Mouse (Mus musculus): Measurements from ENCODE around the gene Morf4l1. TPM values are rescaled to one million over a fixed set of nuclear protein-coding genes. Genes with fewer than 3 reads are reported as not detected.
A peak's percentile ranks its signal among the peaks of the same experiment; 100 is the strongest.
"Not testable (repeated sequence)": the region's sequence is repeated elsewhere in the genome, so short reads cannot be mapped to it uniquely, and the experiment has no call there.

Morf4l1 gene
- polyA plus RNA-seq, 1 experiment from 2014 or later, result 467 TPM

- WGBS, result 80% methylated on average over 2 of the region's 2 CpGs
- Histone ChIP-seq H3K36me3 (ENCODE audit: control insufficient read depth, insufficient read depth, low read length) (peaks cover 82% of the 10 kb centered on the region), H3K27ac (ENCODE audit: low read depth, low read length) (no peak overlapping the region), H3K27me3 (ENCODE audit: control insufficient read depth, insufficient read depth, low read length) (no peaks in the 10 kb centered on the region), H3K9ac (ENCODE audit: low read depth, low read length) (no peak overlapping the region), H3K4me2 (replicated peaks; ENCODE audit: low read depth, low read length) (no peak overlapping the region), H3K4me1 (ENCODE audit: control insufficient read depth, insufficient read depth, low read length) (no peaks in the 10 kb centered on the region), H3K4me3 (ENCODE audit: low read length) (no peak overlapping the region), H3K9me3 (ENCODE audit: control insufficient read depth, low read length) (no peaks in the 10 kb centered on the region)
- ATAC-seq (ENCODE audit: low FRiP score, low TSS enrichment), result peak; percentile 71; the same call in 1 of the 2 replicates
Observed at GRCm38 (mm10) chr9:90100760-90101159, 13.8 kb downstream of the Morf4l1 start.

GRCm38 (mm10) chr9:90098934-90099333 is 15.6 kb downstream of the Morf4l1 start:
- H3K27me3 ChIP-seq (ENCODE audit: control insufficient read depth, insufficient read depth, low read length), result no peaks in the 10 kb centered on the region
- H3K4me1 ChIP-seq (ENCODE audit: control insufficient read depth, insufficient read depth, low read length), result no peaks in the 10 kb centered on the region
- no peak overlapping the region for H3K27ac ChIP-seq (ENCODE audit: low read depth, low read length)
- H3K4me3 ChIP-seq (ENCODE audit: low read length), result no peak overlapping the region
- no peaks in the 10 kb centered on the region for H3K9me3 ChIP-seq (ENCODE audit: control insufficient read depth, low read length)
- H3K4me2 ChIP-seq (replicated peaks; ENCODE audit: low read depth, low read length), result no peak overlapping the region
- 87% methylated on average over 5 of the region's 5 CpGs for WGBS
- ATAC-seq (ENCODE audit: low FRiP score, low TSS enrichment), result no peak
- no peak overlapping the region for H3K9ac ChIP-seq (ENCODE audit: low read depth, low read length)
- peaks cover 81% of the 10 kb centered on the region for H3K36me3 ChIP-seq (ENCODE audit: control insufficient read depth, insufficient read depth, low read length)

GRCm38 (mm10) chr9:90089339-90090104 is 25.1 kb downstream of the Morf4l1 start:
- no peak overlapping the region for H3K4me2 ChIP-seq (replicated peaks; ENCODE audit: low read depth, low read length)
- H3K4me3 ChIP-seq (ENCODE audit: low read length), result no peak overlapping the region
- no peaks in the 10 kb centered on the region for H3K9me3 ChIP-seq (ENCODE audit: control insufficient read depth, low read length)
- no peak overlapping the region for H3K9ac ChIP-seq (ENCODE audit: low read depth, low read length)
- 91% methylated on average over 6 of the region's 6 CpGs for WGBS
- ATAC-seq (ENCODE audit: low FRiP score, low TSS enrichment), result no peak
- H3K27ac ChIP-seq (ENCODE audit: low read depth, low read length), result no peak overlapping the region
- peaks cover 59% of the 10 kb centered on the region for H3K36me3 ChIP-seq (ENCODE audit: control insufficient read depth, insufficient read depth, low read length)
- H3K27me3 ChIP-seq (ENCODE audit: control insufficient read depth, insufficient read depth, low read length), result no peaks in the 10 kb centered on the region
- no peaks in the 10 kb centered on the region for H3K4me1 ChIP-seq (ENCODE audit: control insufficient read depth, insufficient read depth, low read length)

GRCm38 (mm10) chr9:90087906-90088485 is 26.6 kb downstream of the Morf4l1 start:
- 89% methylated on average over 2 of the region's 2 CpGs for WGBS
- peak; percentile 56 for ATAC-seq (ENCODE audit: low FRiP score, low TSS enrichment)
- H3K36me3 ChIP-seq (ENCODE audit: control insufficient read depth, insufficient read depth, low read length), result peaks cover 49% of the 10 kb centered on the region

GRCm38 (mm10) chr9:90084766-90085468 is 29.7 kb downstream of the Morf4l1 start:
- WGBS, result 87% methylated on average over 8 of the region's 8 CpGs
- Histone ChIP-seq H3K9ac (ENCODE audit: low read depth, low read length) (no peak overlapping the region), H3K9me3 (ENCODE audit: control insufficient read depth, low read length) (no peaks in the 10 kb centered on the region), H3K27ac (ENCODE audit: low read depth, low read length) (no peak overlapping the region), H3K27me3 (ENCODE audit: control insufficient read depth, insufficient read depth, low read length) (no peaks in the 10 kb centered on the region), H3K4me1 (ENCODE audit: control insufficient read depth, insufficient read depth, low read length) (no peaks in the 10 kb centered on the region), H3K36me3 (ENCODE audit: control insufficient read depth, insufficient read depth, low read length) (peaks cover 25% of the 10 kb centered on the region), H3K4me2 (replicated peaks; ENCODE audit: low read depth, low read length) (no peak overlapping the region), H3K4me3 (ENCODE audit: low read length) (no peak overlapping the region)
- ATAC-seq (ENCODE audit: low FRiP score, low TSS enrichment), result no peak

More at GRCm38 (mm10) chr9:90087906-90088485, 26.6 kb downstream of the Morf4l1 start:
- no peak overlapping the region for H3K9ac ChIP-seq (ENCODE audit: low read depth, low read length)
- H3K27me3 ChIP-seq (ENCODE audit: control insufficient read depth, insufficient read depth, low read length), result no peaks in the 10 kb centered on the region
- H3K4me2 ChIP-seq (replicated peaks; ENCODE audit: low read depth, low read length), result no peak overlapping the region
- no peak overlapping the region for H3K27ac ChIP-seq (ENCODE audit: low read depth, low read length)
- H3K4me3 ChIP-seq (ENCODE audit: low read length), result no peak overlapping the region
- no peaks in the 10 kb centered on the region for H3K9me3 ChIP-seq (ENCODE audit: control insufficient read depth, low read length)
- no peaks in the 10 kb centered on the region for H3K4me1 ChIP-seq (ENCODE audit: control insufficient read depth, insufficient read depth, low read length)

- no peak overlapping the region for H3K4me3 ChIP-seq (ENCODE audit: low read length)
- no peak overlapping the region for H3K27ac ChIP-seq (ENCODE audit: low read depth, low read length)
- no peaks in the 10 kb centered on the region for H3K27me3 ChIP-seq (ENCODE audit: control insufficient read depth, insufficient read depth, low read length)
- H3K4me2 ChIP-seq (replicated peaks; ENCODE audit: low read depth, low read length), result no peak overlapping the region
- no peaks in the 10 kb centered on the region for H3K9me3 ChIP-seq (ENCODE audit: control insufficient read depth, low read length)
- WGBS, result 91% methylated on average over 3 of the region's 3 CpGs
- peaks cover 17% of the 10 kb centered on the region; the same call in 1 of the 2 replicates for H3K36me3 ChIP-seq (ENCODE audit: control insufficient read depth, insufficient read depth, low read length)
- no peaks in the 10 kb centered on the region for H3K4me1 ChIP-seq (ENCODE audit: control insufficient read depth, insufficient read depth, low read length)
- ATAC-seq (ENCODE audit: low FRiP score, low TSS enrichment), result no peak
- no peak overlapping the region for H3K9ac ChIP-seq (ENCODE audit: low read depth, low read length)
Observed at GRCm38 (mm10) chr9:90084152-90084551, 30.4 kb downstream of the Morf4l1 start.

- H3K9me3 ChIP-seq (ENCODE audit: control insufficient read depth, low read length), result no peaks in the 10 kb centered on the region
- H3K27ac ChIP-seq (ENCODE audit: low read depth, low read length), result no peak overlapping the region
- H3K36me3 ChIP-seq (ENCODE audit: control insufficient read depth, insufficient read depth, low read length), result peaks cover 7% of the 10 kb centered on the region; the same call in 1 of the 2 replicates
- H3K9ac ChIP-seq (ENCODE audit: low read depth, low read length), result no peak overlapping the region
- ATAC-seq (ENCODE audit: low FRiP score, low TSS enrichment), result no peak
- no peak overlapping the region for H3K4me3 ChIP-seq (ENCODE audit: low read length)
- no peaks in the 10 kb centered on the region for H3K4me1 ChIP-seq (ENCODE audit: control insufficient read depth, insufficient read depth, low read length)
- no peaks in the 10 kb centered on the region for H3K27me3 ChIP-seq (ENCODE audit: control insufficient read depth, insufficient read depth, low read length)
- 89% methylated on average over 1 of the region's 1 CpGs for WGBS
- no peak overlapping the region for H3K4me2 ChIP-seq (replicated peaks; ENCODE audit: low read depth, low read length)
Observed at GRCm38 (mm10) chr9:90082992-90083391, 31.6 kb downstream of the Morf4l1 start.

GRCm38 (mm10) chr9:90081961-90082360 is 32.6 kb downstream of the Morf4l1 start:
- ATAC-seq (ENCODE audit: low FRiP score, low TSS enrichment), result not testable (repeated sequence)
- WGBS, result 89% methylated on average over 6 of the region's 6 CpGs

More at GRCm38 (mm10) chr9:90081961-90082360, 32.6 kb downstream of the Morf4l1 start:
- H3K4me1 ChIP-seq (ENCODE audit: control insufficient read depth, insufficient read depth, low read length); H3K9ac ChIP-seq (ENCODE audit: low read depth, low read length); H3K4me3 ChIP-seq (ENCODE audit: low read length); H3K27me3 ChIP-seq (ENCODE audit: control insufficient read depth, insufficient read depth, low read length); H3K4me2 ChIP-seq (replicated peaks; ENCODE audit: low read depth, low read length); H3K36me3 ChIP-seq (ENCODE audit: control insufficient read depth, insufficient read depth, low read length); H3K27ac ChIP-seq (ENCODE audit: low read depth, low read length); H3K9me3 ChIP-seq (ENCODE audit: control insufficient read depth, low read length): not testable (repeated sequence)

Data from kidney, embryonic 14.5 days (tissue).